Mouse (Mus musculus): ENCODE results near the gene Zfp239.

- TF ChIP-seq CTCF (IDR thresholded peaks at IDR 0.05) (no peak), EP300 (IDR thresholded peaks at IDR 0.05) (no peak)
Observed at GRCm38 (mm10) chr6:117890257-117890656, 28.4 kb downstream of the Zfp239 start.
